Mouse (Mus musculus) heart, embryonic 10.5 days (tissue): ENCODE results near the gene Dvl1. TPM values are rescaled to one million over a fixed set of nuclear protein-coding genes. Genes with fewer than 3 reads are reported as not detected.
A peak's percentile ranks its signal among the peaks of the same experiment; 100 is the strongest.

Experiments used
- DNase-seq: peaks from one replicate; pipeline ENCODE4 v3.0.0-alpha.2; 2017; ENCODE audit warnings: low spot score
- H3K27ac ChIP-seq: fragments of 300-500 bp; sonication (generic); 2 replicates; pipeline ENCODE4 v1.5.1; 2016; ENCODE audit warnings: mild to moderate bottlenecking
- H3K27me3 ChIP-seq: fragments of 300-500 bp; sonication (generic); 2 replicates; pipeline ENCODE4 v1.6.1; 2016; ENCODE audit warnings: mild to moderate bottlenecking; ENCODE audit not compliant: poor library complexity, insufficient read depth, severe bottlenecking
- H3K36me3 ChIP-seq: fragments of 300-500 bp; sonication (generic); 2 replicates; pipeline ENCODE4 v1.6.1; 2016; ENCODE audit warnings: mild to moderate bottlenecking, moderate library complexity
- H3K4me1 ChIP-seq: fragments of 300-500 bp; sonication (generic); 2 replicates; pipeline ENCODE4 v1.6.1; 2016; ENCODE audit warnings: mild to moderate bottlenecking
- H3K4me3 ChIP-seq: fragments of 300-500 bp; sonication (generic); 2 replicates; pipeline ENCODE4 v1.5.1; 2016; ENCODE audit warnings: mild to moderate bottlenecking, moderate library complexity
- H3K9me3 ChIP-seq: fragments of 300-500 bp; sonication (generic); 2 replicates; pipeline ENCODE4 v1.6.1; 2016; ENCODE audit warnings: mild to moderate bottlenecking, moderate library complexity
- WGBS: fragments of 180-500 bp; shearing (Covaris S2); methylation state at CpG from one replicate; pipeline ENCODE4 v1.1.7; 2016; 5-methylcytosine and 5-hydroxymethylcytosine counted together
- polyA plus RNA-seq: library from polyadenylated mRNA; unstranded; fragments of >200 nt; fragmentation: Nextera tagmentation; extraction: Ambion mirVana; gene quantifications from 2 replicates; pipeline ENCODE4 v1.2.1, GENCODE M21; 2016

Dvl1 gene
- polyA plus RNA-seq, 1 experiment from 2014 or later: 3.6 TPM

DNA sequence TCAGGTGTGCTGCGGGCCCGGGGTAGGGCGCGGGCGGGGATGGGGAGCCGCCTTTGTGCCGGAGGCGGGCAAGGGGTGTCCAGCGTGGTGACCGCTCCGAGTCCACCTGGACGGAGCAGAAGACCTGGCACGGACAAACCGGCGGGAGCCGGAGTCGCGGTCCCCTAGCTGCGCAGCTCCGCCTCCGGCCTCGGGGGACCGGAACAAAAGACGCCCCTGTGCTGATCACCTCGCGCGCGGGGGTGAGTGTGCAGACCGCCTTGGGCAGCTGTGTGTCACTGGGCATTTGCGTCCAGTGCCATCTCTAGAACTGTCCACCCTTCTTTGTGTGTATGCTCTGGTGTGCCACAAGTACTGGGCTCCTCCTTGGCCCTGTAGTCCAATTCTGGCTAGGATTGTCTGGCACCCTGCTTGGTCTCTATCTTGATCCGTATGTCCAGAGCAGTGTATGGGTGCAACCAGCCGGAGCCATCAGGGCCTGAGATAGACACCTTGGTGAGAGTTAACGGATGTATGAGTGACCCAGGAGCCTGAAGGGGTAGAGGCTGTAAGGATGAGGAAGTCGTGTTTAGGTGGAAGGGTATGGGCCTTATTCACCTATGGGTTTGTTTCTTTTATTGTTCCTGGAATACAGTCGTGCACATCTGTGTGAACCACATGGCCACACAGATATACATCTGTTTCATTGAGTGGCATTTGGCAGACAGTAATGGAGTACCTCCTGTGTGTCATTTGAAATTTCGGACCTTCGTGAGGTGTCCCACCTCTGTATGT is 45.4 kb downstream of the Dvl1 start:
- Histone ChIP-seq H3K27ac (peak overlapping the region; percentile 96), H3K9me3 (no peaks in the 10 kb centered on the region), H3K27me3 (0 out of 2 replicates have a peak, but pooled peaks cover 5% of the 10 kb centered on the region), H3K4me3 (peak overlapping the region; percentile 87), H3K4me1 (peaks cover 43% of the 10 kb centered on the region), H3K36me3 (peaks cover 33% of the 10 kb centered on the region)
- DNase-seq: peak; percentile 88
- WGBS: 6% methylated on average over 37 of the region's 37 CpGs

GRCm38 (mm10) chr4:155893212-155893690 is 46.0 kb downstream of the Dvl1 start:
- peaks cover 31% of the 10 kb centered on the region for H3K36me3 ChIP-seq
- H3K27me3 ChIP-seq: 0 out of 2 replicates have a peak, but pooled peaks cover 5% of the 10 kb centered on the region
- H3K4me3 ChIP-seq: peak overlapping the region; percentile 87
- no peak overlapping the region for H3K27ac ChIP-seq
- WGBS: 78% methylated on average over 8 of the region's 8 CpGs
- H3K9me3 ChIP-seq: no peaks in the 10 kb centered on the region
- DNase-seq: no peak
- peaks cover 43% of the 10 kb centered on the region for H3K4me1 ChIP-seq

DNA sequence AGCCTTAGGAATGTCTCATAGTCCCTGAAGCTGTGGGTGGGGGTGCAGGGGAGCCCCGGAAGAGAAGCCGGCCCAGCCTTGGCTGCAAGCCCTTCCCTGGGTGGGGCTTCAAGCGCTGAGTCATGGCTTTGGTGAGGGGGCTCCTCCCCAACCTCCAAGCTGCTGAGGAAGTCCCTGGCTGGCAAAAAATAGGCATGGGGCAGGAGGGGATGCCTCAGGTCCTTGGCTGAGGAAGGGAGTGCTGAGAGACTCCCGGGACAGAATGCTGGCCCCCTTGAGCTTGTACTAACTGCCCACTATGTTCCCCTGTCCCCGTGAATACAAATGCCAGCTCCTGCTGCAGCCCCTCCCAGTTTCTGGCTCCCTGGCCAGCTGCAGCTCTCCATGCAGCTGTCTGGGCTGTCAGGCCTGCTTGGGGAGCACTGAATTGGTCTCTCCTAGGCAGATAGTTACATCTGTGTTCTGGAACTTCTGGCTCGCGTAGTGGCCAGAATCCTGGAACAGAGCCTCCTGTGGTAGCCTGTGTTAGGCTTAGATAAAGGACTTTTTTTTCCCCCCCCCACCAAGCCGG is 47.2 kb downstream of the Dvl1 start:
- 28% methylated on average over 8 of the region's 8 CpGs for WGBS
- peak; percentile 86 for DNase-seq

DNA sequence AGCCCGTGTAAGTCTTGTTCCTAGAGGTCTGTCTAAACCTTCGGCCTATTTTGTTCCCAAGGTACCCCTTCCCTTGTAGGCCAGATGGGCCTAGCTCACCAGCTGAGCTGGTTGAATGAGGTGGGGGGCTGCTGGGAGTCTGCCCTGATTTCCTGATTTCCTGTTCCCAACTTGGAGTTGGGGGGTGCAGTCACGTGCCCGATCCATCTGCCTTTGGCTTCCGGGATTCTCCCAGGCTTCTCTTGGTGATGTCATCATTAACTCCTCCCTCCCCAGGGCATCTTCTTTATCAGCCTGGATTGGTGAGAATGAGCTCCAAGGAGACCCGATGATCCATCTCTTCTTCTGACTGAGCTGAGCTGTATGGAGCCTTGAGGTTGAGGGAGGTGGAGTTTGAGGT is 48.0 kb downstream of the Dvl1 start:
- Histone ChIP-seq H3K9me3 (no peaks in the 10 kb centered on the region), H3K4me1 (peaks cover 39% of the 10 kb centered on the region), H3K27me3 (0 out of 2 replicates have a peak, but pooled peaks cover 5% of the 10 kb centered on the region), H3K36me3 (peaks cover 36% of the 10 kb centered on the region), H3K4me3 (no peak overlapping the region), H3K27ac (no peak overlapping the region)
- DNase-seq: no peak
- WGBS: 39% methylated on average over 6 of the region's 6 CpGs

More for the DNA sequence above, 47.2 kb downstream of the Dvl1 start:
- Histone ChIP-seq H3K4me3 (peak overlapping the region; percentile 87; the same call in 1 of the 2 replicates), H3K27me3 (0 out of 2 replicates have a peak, but pooled peaks cover 5% of the 10 kb centered on the region), H3K4me1 (peaks cover 43% of the 10 kb centered on the region), H3K36me3 (peaks cover 31% of the 10 kb centered on the region), H3K9me3 (no peaks in the 10 kb centered on the region), H3K27ac (peak overlapping the region; percentile 60; the same call in 1 of the 2 replicates)

- WGBS: 88% methylated on average over 4 of the region's 4 CpGs
Observed at GRCm38 (mm10) chr4:155895826-155896225, 48.6 kb downstream of the Dvl1 start.

DNA sequence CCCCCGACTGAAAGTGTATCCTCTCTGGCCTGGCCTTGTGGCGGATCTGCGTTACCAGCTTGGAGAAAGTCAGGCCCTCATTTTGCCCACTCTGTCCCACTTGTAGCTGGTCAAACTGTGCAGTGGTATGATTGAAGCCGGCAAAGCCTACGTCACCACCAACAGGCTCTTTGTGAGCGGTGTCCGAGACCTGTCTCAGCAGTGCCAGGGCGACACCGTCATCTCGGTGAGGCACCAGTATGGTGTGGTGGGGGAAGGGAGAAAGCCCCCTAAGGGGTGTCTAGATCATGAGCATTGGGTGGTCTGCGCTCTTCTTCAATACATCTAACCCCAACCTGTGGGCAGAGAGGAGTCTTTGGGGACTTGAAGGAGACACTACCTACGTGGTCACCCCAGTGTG is 49.3 kb downstream of the Dvl1 start:
- 97% methylated on average over 12 of the region's 12 CpGs for WGBS
- Histone ChIP-seq H3K27ac (no peak overlapping the region), H3K9me3 (no peaks in the 10 kb centered on the region), H3K27me3 (0 out of 2 replicates have a peak, but pooled peaks cover 5% of the 10 kb centered on the region), H3K4me3 (no peak overlapping the region), H3K4me1 (peaks cover 29% of the 10 kb centered on the region), H3K36me3 (peaks cover 48% of the 10 kb centered on the region)
- DNase-seq: no peak

More at GRCm38 (mm10) chr4:155895826-155896225, 48.6 kb downstream of the Dvl1 start:
- Histone ChIP-seq H3K36me3 (peaks cover 41% of the 10 kb centered on the region), H3K4me1 (peaks cover 33% of the 10 kb centered on the region), H3K9me3 (no peaks in the 10 kb centered on the region), H3K27me3 (0 out of 2 replicates have a peak, but pooled peaks cover 5% of the 10 kb centered on the region), H3K27ac (no peak overlapping the region), H3K4me3 (no peak overlapping the region)
- DNase-seq: no peak

- 93% methylated on average over 2 of the region's 2 CpGs for WGBS
- Histone ChIP-seq H3K4me1 (peaks cover 20% of the 10 kb centered on the region), H3K27me3 (0 out of 2 replicates have a peak, but pooled peaks cover 1% of the 10 kb centered on the region), H3K4me3 (no peak overlapping the region), H3K27ac (no peak overlapping the region), H3K36me3 (peaks cover 66% of the 10 kb centered on the region), H3K9me3 (no peaks in the 10 kb centered on the region)
- DNase-seq: no peak
Observed at GRCm38 (mm10) chr4:155898318-155898717, 51.1 kb downstream of the Dvl1 start.

DNA sequence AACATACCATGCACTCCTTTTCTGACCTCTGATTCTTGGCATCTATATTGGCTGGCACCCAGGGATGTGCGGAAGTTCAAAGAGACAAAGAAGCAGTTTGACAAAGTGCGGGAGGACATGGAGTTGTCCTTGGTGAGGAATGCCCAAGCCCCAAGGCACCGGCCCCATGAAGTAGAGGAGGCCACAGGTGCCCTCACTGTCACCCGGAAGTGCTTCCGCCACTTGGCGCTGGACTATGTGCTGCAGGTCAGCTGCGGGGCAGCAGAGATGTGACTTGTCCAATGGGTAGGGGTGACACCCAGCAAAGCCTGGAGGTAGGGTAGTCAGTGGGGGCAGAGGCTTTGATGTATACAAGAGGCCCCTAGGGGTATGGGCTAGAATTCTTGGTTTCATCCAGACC is 52.2 kb downstream of the Dvl1 start:
- H3K4me3 ChIP-seq: no peak overlapping the region
- no peak for DNase-seq
- no peaks in the 10 kb centered on the region for H3K27me3 ChIP-seq
- H3K4me1 ChIP-seq: peaks cover 10% of the 10 kb centered on the region
- 92% methylated on average over 7 of the region's 7 CpGs for WGBS
- H3K36me3 ChIP-seq: peaks cover 76% of the 10 kb centered on the region
- no peaks in the 10 kb centered on the region for H3K9me3 ChIP-seq
- H3K27ac ChIP-seq: no peak overlapping the region

GRCm38 (mm10) chr4:155901205-155901604 is 54.0 kb downstream of the Dvl1 start:
- 67% methylated on average over 3 of the region's 3 CpGs for WGBS
- no peaks in the 10 kb centered on the region for H3K27me3 ChIP-seq
- no peak overlapping the region for H3K27ac ChIP-seq

GRCm38 (mm10) chr4:155903246-155903645 is 56.0 kb downstream of the Dvl1 start:
- H3K4me3 ChIP-seq: no peak overlapping the region
- 95% methylated on average over 13 of the region's 13 CpGs for WGBS
- no peak overlapping the region for H3K27ac ChIP-seq
- H3K9me3 ChIP-seq: no peaks in the 10 kb centered on the region
- no peaks in the 10 kb centered on the region for H3K4me1 ChIP-seq
- no peak for DNase-seq
- H3K27me3 ChIP-seq: no peaks in the 10 kb centered on the region
- H3K36me3 ChIP-seq: peaks cover 80% of the 10 kb centered on the region

More at GRCm38 (mm10) chr4:155901205-155901604, 54.0 kb downstream of the Dvl1 start:
- no peak overlapping the region for H3K4me3 ChIP-seq
- no peaks in the 10 kb centered on the region for H3K9me3 ChIP-seq
- no peaks in the 10 kb centered on the region for H3K4me1 ChIP-seq
- DNase-seq: no peak
- H3K36me3 ChIP-seq: peaks cover 91% of the 10 kb centered on the region

DNA sequence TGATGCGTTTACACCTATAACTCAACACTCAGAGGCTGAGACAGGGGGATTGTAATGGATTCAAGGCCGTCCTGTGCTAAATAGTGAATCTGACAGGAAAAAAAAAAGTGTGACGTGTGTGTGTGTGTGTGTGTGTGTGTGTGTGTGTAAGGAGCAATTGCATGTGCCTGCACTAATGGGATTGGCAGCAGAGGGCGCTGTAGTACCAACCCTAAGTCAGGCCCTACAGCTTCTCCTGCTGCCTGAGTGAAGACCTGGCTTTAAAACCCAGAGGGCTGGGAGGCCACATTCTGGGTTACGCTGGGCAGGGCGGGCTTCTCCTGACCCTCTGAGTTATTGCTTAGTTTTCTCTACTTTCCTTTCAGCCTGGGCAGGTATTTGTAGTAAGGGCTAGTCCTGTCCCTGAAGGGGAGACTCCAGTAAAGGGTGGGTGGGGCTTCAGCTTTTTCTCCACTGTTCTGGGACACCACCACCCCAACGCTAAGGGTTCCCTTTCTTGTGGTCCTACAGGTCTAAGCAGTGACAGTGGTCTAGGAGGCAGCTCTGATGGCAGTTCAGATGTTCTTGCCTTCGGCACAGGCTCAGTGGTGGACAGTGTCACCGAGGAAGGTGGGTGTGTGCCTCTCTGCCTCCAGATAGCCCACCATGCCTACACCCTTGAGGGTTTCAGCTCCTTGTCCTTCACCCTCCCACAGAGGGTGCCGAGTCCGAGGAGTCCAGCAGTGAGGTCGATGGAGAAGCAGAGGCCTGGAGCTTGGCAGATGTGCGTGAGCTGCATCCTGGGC is 57.3 kb downstream of the Dvl1 start:
- no peak overlapping the region for H3K27ac ChIP-seq
- H3K9me3 ChIP-seq: no peaks in the 10 kb centered on the region
- no peaks in the 10 kb centered on the region for H3K27me3 ChIP-seq
- DNase-seq: no peak
- peaks cover 68% of the 10 kb centered on the region for H3K36me3 ChIP-seq
- H3K4me3 ChIP-seq: no peak overlapping the region
- 83% methylated on average over 13 of the region's 13 CpGs for WGBS
- no peaks in the 10 kb centered on the region for H3K4me1 ChIP-seq

- no peak for DNase-seq
- Histone ChIP-seq H3K9me3 (no peaks in the 10 kb centered on the region), H3K4me3 (no peak overlapping the region), H3K27me3 (no peaks in the 10 kb centered on the region), H3K27ac (no peak overlapping the region), H3K4me1 (no peaks in the 10 kb centered on the region), H3K36me3 (peaks cover 58% of the 10 kb centered on the region)
- 80% methylated on average over 13 of the region's 13 CpGs for WGBS
Observed at GRCm38 (mm10) chr4:155905634-155906033, 58.4 kb downstream of the Dvl1 start.
